ENCODE assay signal across 10 mouse cellular contexts in genomic region chr17:28193559-28193958, GRCm38 (mm10).
"Had no signal": no experiment of that assay in that cellular context is flagged by ENCODE, and none has a peak within 500 bp of the region (broad histone marks: within the 10 kb centered on the region; RNA-seq: fewer than 3 reads in every experiment).

No protein-coding gene starts in this region.

- ATAC-seq: liver, postnatal 0 days; midbrain, embryonic 15.5 days had no signal

- H3K4me2 ChIP-seq: limb, embryonic 12.5 days; liver, embryonic 13.5 days; midbrain, embryonic 15.5 days; neural tube, embryonic 12.5 days had no signal

- H3K27ac ChIP-seq: limb, embryonic 12.5 days; liver, embryonic 13.5 days; midbrain, embryonic 15.5 days; neural tube, embryonic 12.5 days had no signal

- H3K27me3 ChIP-seq: limb, embryonic 12.5 days; liver, embryonic 13.5 days; midbrain, embryonic 15.5 days; neural tube, embryonic 12.5 days had no signal

- H3K4me3 ChIP-seq: limb, embryonic 12.5 days; liver, embryonic 13.5 days; midbrain, embryonic 15.5 days; neural tube, embryonic 12.5 days had no signal

- DNase-seq: kidney, adult 8-10 months; kidney, postnatal 25 days; layer of hippocampus, postnatal 36 days; liver; liver, embryonic 13.5 days; liver, postnatal 0 days; thymus, postnatal 36 days had no signal

- H3K4me1 ChIP-seq: limb, embryonic 12.5 days; liver, embryonic 13.5 days; midbrain, embryonic 15.5 days; neural tube, embryonic 12.5 days had no signal

- H3K9me3 ChIP-seq: limb, embryonic 12.5 days; liver, embryonic 13.5 days; midbrain, embryonic 15.5 days; neural tube, embryonic 12.5 days had no signal

- H3K9ac ChIP-seq: limb, embryonic 12.5 days; liver, embryonic 13.5 days; liver, postnatal 0 days; midbrain, embryonic 15.5 days; neural tube, embryonic 12.5 days had no signal
